Mouse (Mus musculus) CH12.LX (cell line): ENCODE data around the gene Cyfip2. TPM values are rescaled to one million over a fixed set of nuclear protein-coding genes. Genes with fewer than 3 reads are reported as not detected.

ENCODE experiments used
- DNase-seq: peaks from one replicate; pipeline ENCODE4 v3.0.0-alpha.2; 2013; ENCODE audit errors: extremely low read depth
- H3K27ac ChIP-seq: 2 replicates; pipeline ENCODE4 v1.5.1; 2012; ENCODE audit warnings: low read depth, mild to moderate bottlenecking, control low read depth, moderate library complexity; ENCODE audit not compliant: insufficient read depth
- H3K27me3 ChIP-seq: replicated peaks from 2 replicates; pipeline ENCODE3; 2012; ENCODE audit warnings: inconsistent platforms
- H3K36me3 ChIP-seq, 2 experiments: replicated peaks in 1 of 2; 2 replicates each; pipeline versions ENCODE3 to v1.6.1; 2012; ENCODE audit warnings: inconsistent platforms in 1 of 2, low read length in 1 of 2, mild to moderate bottlenecking in 1 of 2, mixed read lengths in 1 of 2, moderate library complexity in 1 of 2; ENCODE audit not compliant: control insufficient read depth in 1 of 2, insufficient read depth in 1 of 2
- H3K4me1 ChIP-seq, 2 experiments: 2 replicates each; pipeline ENCODE4 v1.6.1; 2012; ENCODE audit warnings: inconsistent platforms in 1 of 2, moderate library complexity in 1 of 2; ENCODE audit not compliant: insufficient read depth in 2 of 2, control insufficient read depth in 1 of 2
- H3K4me2 ChIP-seq: 2 replicates; pipeline ENCODE4 v1.6.1; 2012; ENCODE audit warnings: low read depth, mild to moderate bottlenecking, control low read depth; ENCODE audit not compliant: poor library complexity, insufficient read depth, severe bottlenecking
- H3K4me3 ChIP-seq, 3 experiments: fragments of 150-350 bp in 1 of 3; sonication (generic) in 1 of 3; replicated peaks in 1 of 3; 2 replicates each; pipeline versions ENCODE3 to v1.5.1; 2011 to 2012; ENCODE audit warnings: low read depth in 2 of 3, low read length in 2 of 3, mild to moderate bottlenecking in 2 of 3, moderate library complexity in 2 of 3, control low read depth in 1 of 3, improper control_type of control experiment in 1 of 3, inconsistent platforms in 1 of 3, mixed read lengths in 1 of 3; ENCODE audit not compliant: poor library complexity in 1 of 3
- H3K79me2 ChIP-seq: replicated peaks from 2 replicates; pipeline ENCODE4 v1.6.1; 2012; ENCODE audit warnings: mild to moderate bottlenecking, moderate library complexity; ENCODE audit not compliant: control insufficient read depth, poor library complexity, insufficient read depth, severe bottlenecking; ENCODE audit errors: extremely low read depth
- H3K9ac ChIP-seq: 2 replicates; pipeline ENCODE4 v1.6.1; 2012; ENCODE audit warnings: low read depth, mild to moderate bottlenecking, control low read depth, moderate library complexity; ENCODE audit not compliant: insufficient read depth
- H3K9me3 ChIP-seq: replicated peaks from 2 replicates; pipeline ENCODE3; 2012; ENCODE audit warnings: low read length, inconsistent platforms, mixed read lengths
- BHLHE40 ChIP-seq: IDR thresholded peaks from 2 replicates; pipeline ENCODE4 v1.6.1; 2011; ENCODE audit warnings: mild to moderate bottlenecking, low read depth, low read length, improper control_type of control experiment
- CHD1 ChIP-seq: IDR thresholded peaks from 2 replicates; pipeline ENCODE4 v1.6.1; 2012; ENCODE audit warnings: low read depth, low read length, improper control_type of control experiment, inconsistent platforms
- CTCF ChIP-seq, 2 experiments: IDR thresholded peaks in 1 of 2; conservative IDR thresholded peaks in 1 of 2; 2 replicates each; pipeline ENCODE4 v1.5.1; 2011 to 2012; ENCODE audit warnings: low read depth in 2 of 2, low read length in 2 of 2, improper control_type of control experiment in 1 of 2, inconsistent platforms in 1 of 2, mild to moderate bottlenecking in 1 of 2, moderate library complexity in 1 of 2
- ELF1 ChIP-seq: IDR thresholded peaks from 2 replicates; pipeline ENCODE4 v1.6.1; 2014; ENCODE audit warnings: low read depth, mild to moderate bottlenecking, inconsistent platforms, low read length, improper control_type of control experiment
- EP300 ChIP-seq: IDR thresholded peaks from 2 replicates; pipeline ENCODE4 v1.6.1; 2011; ENCODE audit warnings: low read length, improper control_type of control experiment
- GABPA ChIP-seq: IDR thresholded peaks from 2 replicates; pipeline ENCODE4 v1.6.1; 2012; ENCODE audit warnings: low read depth, low read length, improper control_type of control experiment, inconsistent platforms; ENCODE audit not compliant: insufficient replicate concordance
- HCFC1 ChIP-seq: IDR thresholded peaks from 2 replicates; pipeline ENCODE4 v1.6.1; 2012; ENCODE audit warnings: low read depth, mild to moderate bottlenecking, inconsistent platforms, low read length, improper control_type of control experiment
- IRF4 ChIP-seq: IDR thresholded peaks from 2 replicates; pipeline ENCODE4 v1.6.1; 2014; ENCODE audit warnings: low read depth, mild to moderate bottlenecking, inconsistent platforms, low read length, improper control_type of control experiment
- JUN ChIP-seq: IDR thresholded peaks from 2 replicates; pipeline ENCODE4 v1.6.1; 2011; ENCODE audit warnings: low read depth, mild to moderate bottlenecking, low read length, improper control_type of control experiment, moderate library complexity; ENCODE audit not compliant: insufficient read depth
- JUND ChIP-seq: conservative IDR thresholded peaks from 2 replicates; pipeline ENCODE4 v1.6.1; 2011; ENCODE audit warnings: low read depth, low read length, improper control_type of control experiment
- MAFK ChIP-seq: IDR thresholded peaks from 2 replicates; pipeline ENCODE4 v1.6.1; 2011; ENCODE audit warnings: low read length, improper control_type of control experiment; ENCODE audit not compliant: insufficient replicate concordance
- MXI1 ChIP-seq: IDR thresholded peaks from 2 replicates; pipeline ENCODE4 v1.6.1; 2011; ENCODE audit warnings: mild to moderate bottlenecking, low read depth, low read length, improper control_type of control experiment
- MYC ChIP-seq: IDR thresholded peaks from 2 replicates; pipeline ENCODE4 v1.6.1; 2011; ENCODE audit warnings: low read depth, mild to moderate bottlenecking, improper control_type of control experiment, low read length
- NELFE ChIP-seq: IDR thresholded peaks from 2 replicates; pipeline ENCODE4 v1.6.1; 2011; ENCODE audit warnings: low read depth, low read length, improper control_type of control experiment
- NRF1 ChIP-seq: IDR thresholded peaks from 2 replicates; pipeline ENCODE4 v1.6.1; 2014; ENCODE audit warnings: low read depth, mild to moderate bottlenecking, inconsistent platforms, low read length, improper control_type of control experiment, moderate library complexity
- SIN3A ChIP-seq: IDR thresholded peaks from 2 replicates; pipeline ENCODE4 v1.6.1; 2012; ENCODE audit warnings: low read length, improper control_type of control experiment, inconsistent platforms
- TBP ChIP-seq: conservative IDR thresholded peaks from 2 replicates; pipeline ENCODE4 v1.6.1; 2011; ENCODE audit warnings: low read depth, low read length, improper control_type of control experiment
- TCF12 ChIP-seq: IDR thresholded peaks from 2 replicates; pipeline ENCODE4 v1.6.1; 2014; ENCODE audit warnings: low read depth, mild to moderate bottlenecking, inconsistent platforms, low read length, improper control_type of control experiment
- UBTF ChIP-seq: IDR thresholded peaks from 2 replicates; pipeline ENCODE4 v1.6.1; 2012; ENCODE audit warnings: low read depth, mild to moderate bottlenecking, inconsistent platforms, low read length, improper control_type of control experiment, moderate library complexity
- USF1 ChIP-seq: IDR thresholded peaks from 2 replicates; pipeline ENCODE4 v1.6.1; 2014; ENCODE audit warnings: low read depth, mild to moderate bottlenecking, inconsistent platforms, low read length, improper control_type of control experiment
- USF2 ChIP-seq: conservative IDR thresholded peaks from 2 replicates; pipeline ENCODE4 v1.6.1; 2011; ENCODE audit warnings: low read depth, low read length, improper control_type of control experiment
- ZKSCAN1 ChIP-seq: IDR thresholded peaks from 2 replicates; pipeline ENCODE4 v1.6.1; 2012; ENCODE audit warnings: low read depth, inconsistent platforms, low read length, improper control_type of control experiment, borderline replicate concordance
- ZNF384 ChIP-seq: IDR thresholded peaks from 2 replicates; pipeline ENCODE4 v1.6.1; 2012; ENCODE audit warnings: low read depth, low read length, improper control_type of control experiment, inconsistent platforms
- dilution Hi-C: fragments of 300-500 bp; cut with MboI; formaldehyde crosslinking; loops from 2 replicates; pipeline ENCODE4 v1.14.3; 2020; ENCODE audit warnings: low sequenced_read_pairs; ENCODE audit not compliant: extremely low pct_unique_long_range_greater_than_20kb, extremely low pct_ligation_motif_present
- in situ Hi-C: fragments of 300-500 bp; cut with MboI; formaldehyde crosslinking; loops from 3 replicates; pipeline ENCODE4 v1.14.3; 2019; ENCODE audit warnings: low sequenced_read_pairs, low pct_ligation_motif_present, low pct_unique_long_range_greater_than_20kb, mixed read lengths
- polyA plus RNA-seq: library from polyadenylated mRNA; unstranded; fragments of >175 nt; gene quantifications from 2 replicates; pipeline ENCODE4 v1.2.1, GENCODE M21; 2012; ENCODE audit warnings: low read depth; ENCODE audit not compliant: insufficient read length
- total RNA-seq, 2 experiments: library from RNA; depleted of rRNA; stranded (reverse); fragments of 300-350 nt in 1 of 2; fragments of >200 nt in 1 of 2; gene quantifications; 2 replicates each; pipeline ENCODE4 v1.2.3; 2012 to 2014

Cyfip2 gene
- total and polyA plus RNA-seq, 3 experiments = 40.7 to 194 (median 97.6) TPM

- TF ChIP-seq HCFC1 (0 out of 2 replicates have a peak, but pooled peaks have one; percentile 30), JUN (no peak), SIN3A (peak; percentile 90), BHLHE40 (peak; percentile 97), GABPA (no peak), TBP (no peak), TCF12 (peak; percentile 73; the same call in 1 of the 2 replicates), CTCF (conservative IDR thresholded peaks at IDR 0.05 in 1 of 2, IDR thresholded peaks at IDR 0.05 in 1 of 2; ENCODE audit: low read depth in 2 of 2, low read length in 2 of 2) (no peak), MYC (peak; percentile 100)
- TF ChIP-seq, all 38 proteins: peak for 18
Measured at GRCm38 (mm10) chr11:46286803-46287202, 25.9 kb downstream of the Cyfip2 start (continued).

GRCm38 (mm10) chr11:46283800-46284199, 28.9 kb downstream of the Cyfip2 start:
- TF ChIP-seq GABPA (no peak), MAFK (no peak), ZNF384 (no peak), MXI1 (no peak), USF2 (no peak), ZKSCAN1 (no peak), EP300 (no peak), NRF1 (no peak), IRF4 (no peak), JUND (no peak), NELFE (no peak), ELF1 (no peak), MYC (no peak), BHLHE40 (no peak), TBP (no peak), UBTF (no peak), CHD1 (no peak), USF1 (no peak)
- Histone ChIP-seq H3K9me3 (no peaks in the 10 kb centered on the region), H3K9ac (no peak overlapping the region), H3K4me2 (no peak overlapping the region), H3K27ac (no peak overlapping the region), H3K36me3 (peaks cover 78 to 89% of the 10 kb centered on the region in 2 experiments), H3K27me3 (no peaks in the 10 kb centered on the region), H3K4me1 (peaks cover 10 to 72% of the 10 kb centered on the region in 2 experiments), H3K79me2 (peaks cover 15% of the 10 kb centered on the region; the same call in 1 of the 2 replicates), H3K4me3 (no peak overlapping the region)
- in situ Hi-C loops = no loop called here
- DNase-seq = no peak
- dilution Hi-C loops = no loop called here
